Mouse (Mus musculus): ENCODE data around the gene Sirt4. TPM values are rescaled to one million over a fixed set of nuclear protein-coding genes. Genes with fewer than 3 reads are reported as not detected.

The Sirt4 gene
- total RNA-seq, 1 experiment from 2014 or later: 3.6 TPM

Other genes with a start within 250 kb of the Sirt4 start
- 75.6 and 104 TPM in 2 replicates for gene Pop5, start 248.9 kb downstream of the Sirt4 start, total RNA-seq (2017)
- 56.3 and 72.0 TPM in 2 replicates for gene Rnf10, start 211.8 kb downstream of the Sirt4 start, total RNA-seq (2017)
- 38.4 and 43.7 TPM in 2 replicates for gene Coq5, start 205.1 kb downstream of the Sirt4 start, total RNA-seq (2017)
- 257 and 310 TPM in 2 replicates for gene Dynll1, start 183.7 kb downstream of the Sirt4 start, total RNA-seq (2017)
- gene Srsf9, start 157.5 kb downstream of the Sirt4 start, total RNA-seq (2017): 74.3 and 92.1 TPM in 2 replicates
- 15.0 and 19.9 TPM in 2 replicates for gene Gatc, start 143.5 kb downstream of the Sirt4 start, total RNA-seq (2017)
- gene Triap1, start 143.5 kb downstream of the Sirt4 start, total RNA-seq (2017): 18.7 and 19.6 TPM in 2 replicates
- 79.8 and 95.6 TPM in 2 replicates for gene Cox6a1, start 135.7 kb downstream of the Sirt4 start, total RNA-seq (2017)
- gene Msi1, start 55.1 kb downstream of the Sirt4 start, total RNA-seq (2017): not detected in 2 replicates
- gene Pla2g1b, start 18.5 kb downstream of the Sirt4 start, total RNA-seq (2017): not detected in 2 replicates
- 31.2 and 72.4 TPM in 2 replicates for gene Pxn, start 22.0 kb upstream of the Sirt4 start, total RNA-seq (2017)
- gene Rplp0, start 74.7 kb upstream of the Sirt4 start, total RNA-seq (2017): 1,584 and 1,794 TPM in 2 replicates
- gene Gcn1l1, start 80.5 kb upstream of the Sirt4 start, total RNA-seq (2017): 32.6 and 41.8 TPM in 2 replicates
- 38.2 and 38.4 TPM in 2 replicates for gene Rab35, start 147.2 kb upstream of the Sirt4 start, total RNA-seq (2017)
- gene Bicdl1, start 246.9 kb upstream of the Sirt4 start, total RNA-seq (2017): 0.87 and 3.0 TPM in 2 replicates

Measured in common myeloid progenitor, adult 5-6 weeks (primary cell).